Mouse (Mus musculus): ENCODE measurements around the gene Dusp23.

- TF ChIP-seq CTCF (IDR thresholded peaks at IDR 0.05; ENCODE audit: low read depth, low read length) (no peak), POLR2A (IDR thresholded peaks at IDR 0.05; ENCODE audit: borderline replicate concordance, low read depth, low read length) (no peak)
Measured at GRCm38 (mm10) chr1:172593321-172593720, 39.4 kb downstream of the Dusp23 start.

All from bone marrow macrophage, adult 2 months (primary cell).